Mouse (Mus musculus): ENCODE results near the gene Adipor1. TPM values are rescaled to one million over a fixed set of nuclear protein-coding genes. Genes with fewer than 3 reads are reported as not detected.
"Not testable (repeated sequence)": the region's sequence is repeated elsewhere in the genome, so short reads cannot be mapped to it uniquely, and the experiment has no call there.

Gene Adipor1
- total and polyA plus RNA-seq, 2 experiments from 2014 or later = 123 to 210 TPM

DNA sequence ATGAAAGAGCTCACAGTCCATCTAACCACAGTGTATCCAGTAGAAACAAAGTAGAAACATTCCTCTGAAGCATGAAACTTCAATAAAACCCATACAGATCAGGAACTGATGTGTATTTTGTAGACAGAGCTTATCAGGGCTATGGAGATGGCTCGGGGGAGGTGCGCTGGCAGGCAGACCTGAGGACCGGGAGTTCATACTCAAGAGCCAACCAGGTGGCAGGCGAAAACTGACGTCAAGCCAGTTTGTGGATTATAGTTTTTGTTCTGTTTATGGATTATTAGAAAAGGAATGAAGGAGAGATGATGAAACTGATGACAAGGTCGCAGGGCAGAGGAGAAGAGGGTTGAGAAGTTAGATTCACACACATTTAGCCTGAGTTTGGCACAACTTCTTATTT, 25.3 kb downstream of the Adipor1 start:
- Histone ChIP-seq H3K27me3 (ENCODE audit: control insufficient read depth, insufficient read depth, low read length) (no peaks in the 10 kb centered on the region), H3K4me1 (ENCODE audit: control insufficient read depth, insufficient read depth) (no peaks in the 10 kb centered on the region), H3K4me2 (ENCODE audit: low read depth, low read length) (no peak overlapping the region), H3K4me3 (ENCODE audit: low read depth, low read length) (no peak overlapping the region), H3K36me3 (replicated peaks; ENCODE audit: control insufficient read depth, insufficient read depth, low read length) (no peaks in the 10 kb centered on the region), H3K27ac (ENCODE audit: low read depth) (no peak overlapping the region), H3K9me3 (replicated peaks; ENCODE audit: control insufficient read depth, low read length) (no peaks in the 10 kb centered on the region), H3K9ac (replicated peaks; ENCODE audit: low read depth, low read length) (no peak overlapping the region)
- DNase-seq (ENCODE audit: low spot score) (no peak), ATAC-seq (ENCODE audit: insufficient read depth, low read depth) (no peak)
- TF ChIP-seq CTCF (IDR thresholded peaks at IDR 0.05; ENCODE audit: low read depth) = no peak
- TF ChIP-seq EP300 (IDR thresholded peaks at IDR 0.05; ENCODE audit: low read depth) = no peak
- 75% methylated on average over 6 of the region's 6 CpGs for whole genome bisulfite sequencing

DNA sequence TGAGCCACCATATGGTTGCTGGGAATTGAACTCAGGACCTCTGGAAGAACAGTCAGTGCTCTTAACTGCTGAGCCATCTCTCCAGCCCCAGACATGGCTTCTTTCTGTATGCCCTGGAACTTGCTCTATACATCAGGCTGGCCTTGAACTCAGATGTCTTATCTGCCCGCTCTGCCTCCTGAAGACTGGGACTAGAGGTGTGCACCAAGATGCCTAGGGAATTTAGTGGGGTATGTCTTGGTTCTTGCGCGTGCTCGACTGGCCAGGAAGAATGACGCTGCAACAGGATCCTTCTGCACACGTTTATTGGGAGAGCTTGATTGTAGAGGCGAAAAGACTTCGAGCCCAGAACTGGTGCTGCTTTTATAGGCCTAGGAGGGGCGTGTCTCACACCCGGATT, 26.6 kb downstream of the Adipor1 start:
- not testable (repeated sequence) for H3K9ac ChIP-seq (replicated peaks; ENCODE audit: low read depth, low read length); H3K9me3 ChIP-seq (replicated peaks; ENCODE audit: control insufficient read depth, low read length)
- 87% methylated on average over 6 of the region's 10 CpGs for WGBS

DNA sequence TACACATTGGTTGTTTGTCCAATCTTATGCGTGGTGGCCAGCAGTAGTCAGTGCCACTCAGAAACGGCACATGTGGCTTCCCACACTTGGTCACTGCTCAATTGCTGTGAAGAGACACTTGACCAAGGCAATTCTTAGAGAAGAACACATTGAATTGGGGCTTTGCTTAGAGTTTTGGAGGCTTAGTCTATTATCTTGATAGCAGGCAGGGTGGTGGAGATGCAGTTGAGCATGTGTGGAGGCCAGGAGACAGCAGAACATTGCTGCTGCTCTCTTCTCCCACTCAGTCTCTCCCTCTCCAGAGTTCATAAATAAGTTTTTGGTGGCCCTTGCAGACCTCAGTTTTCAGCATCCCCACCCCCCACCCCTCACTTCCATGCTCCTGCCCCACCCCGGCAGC, 27.2 kb downstream of the Adipor1 start:
- H3K27ac ChIP-seq (ENCODE audit: low read depth) = no peak overlapping the region
- no peaks in the 10 kb centered on the region for H3K27me3 ChIP-seq (ENCODE audit: control insufficient read depth, insufficient read depth, low read length)
- H3K9ac ChIP-seq (replicated peaks; ENCODE audit: low read depth, low read length) = no peak overlapping the region
- no peak for ATAC-seq (ENCODE audit: insufficient read depth, low read depth)
- no peak overlapping the region for H3K4me3 ChIP-seq (ENCODE audit: low read depth, low read length)
- no peaks in the 10 kb centered on the region for H3K36me3 ChIP-seq (replicated peaks; ENCODE audit: control insufficient read depth, insufficient read depth, low read length)
- DNase-seq (ENCODE audit: low spot score) = no peak
- no peak overlapping the region for H3K4me2 ChIP-seq (ENCODE audit: low read depth, low read length)
- TF ChIP-seq CTCF (IDR thresholded peaks at IDR 0.05; ENCODE audit: low read depth) (no peak), EP300 (IDR thresholded peaks at IDR 0.05; ENCODE audit: low read depth) (no peak)
- 90% methylated on average over 3 of the region's 3 CpGs for WGBS
- H3K9me3 ChIP-seq (replicated peaks; ENCODE audit: control insufficient read depth, low read length) = no peaks in the 10 kb centered on the region
- no peaks in the 10 kb centered on the region for H3K4me1 ChIP-seq (ENCODE audit: control insufficient read depth, insufficient read depth)

More for the DNA sequence above, 26.6 kb downstream of the Adipor1 start:
- not testable (repeated sequence) for H3K4me2 ChIP-seq (ENCODE audit: low read depth, low read length); H3K36me3 ChIP-seq (replicated peaks; ENCODE audit: control insufficient read depth, insufficient read depth, low read length); H3K27me3 ChIP-seq (ENCODE audit: control insufficient read depth, insufficient read depth, low read length); H3K27ac ChIP-seq (ENCODE audit: low read depth); H3K4me3 ChIP-seq (ENCODE audit: low read depth, low read length); DNase-seq (ENCODE audit: low spot score); ATAC-seq (ENCODE audit: insufficient read depth, low read depth); H3K4me1 ChIP-seq (ENCODE audit: control insufficient read depth, insufficient read depth)

DNA sequence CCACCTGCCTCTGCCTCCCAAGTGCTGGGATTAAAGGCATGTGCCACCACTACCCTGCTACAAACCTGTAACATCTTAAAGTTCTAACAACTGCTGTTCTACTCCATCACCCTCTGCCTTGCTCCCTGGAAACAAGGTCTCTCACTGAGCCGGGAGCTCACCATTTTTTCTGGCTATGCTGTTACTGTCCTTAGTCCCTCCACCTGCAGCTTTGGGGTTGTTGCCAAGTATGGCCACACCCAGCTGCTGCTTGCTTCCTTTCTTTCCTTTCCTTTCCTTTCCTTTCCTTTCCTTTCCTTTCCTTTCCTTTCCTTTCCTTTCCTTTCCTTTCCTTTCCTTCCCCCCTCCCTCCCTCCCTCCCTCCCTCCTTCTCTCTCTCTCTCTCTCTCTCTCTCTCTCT, 28.1 kb downstream of the Adipor1 start:
- not testable (repeated sequence) for H3K36me3 ChIP-seq (replicated peaks; ENCODE audit: control insufficient read depth, insufficient read depth, low read length); H3K27me3 ChIP-seq (ENCODE audit: control insufficient read depth, insufficient read depth, low read length); H3K4me3 ChIP-seq (ENCODE audit: low read depth, low read length); H3K4me2 ChIP-seq (ENCODE audit: low read depth, low read length); ATAC-seq (ENCODE audit: insufficient read depth, low read depth); DNase-seq (ENCODE audit: low spot score); H3K4me1 ChIP-seq (ENCODE audit: control insufficient read depth, insufficient read depth); H3K9ac ChIP-seq (replicated peaks; ENCODE audit: low read depth, low read length); H3K27ac ChIP-seq (ENCODE audit: low read depth); H3K9me3 ChIP-seq (replicated peaks; ENCODE audit: control insufficient read depth, low read length)
- WGBS = 79% methylated on average over 1 of the region's 1 CpGs

DNA sequence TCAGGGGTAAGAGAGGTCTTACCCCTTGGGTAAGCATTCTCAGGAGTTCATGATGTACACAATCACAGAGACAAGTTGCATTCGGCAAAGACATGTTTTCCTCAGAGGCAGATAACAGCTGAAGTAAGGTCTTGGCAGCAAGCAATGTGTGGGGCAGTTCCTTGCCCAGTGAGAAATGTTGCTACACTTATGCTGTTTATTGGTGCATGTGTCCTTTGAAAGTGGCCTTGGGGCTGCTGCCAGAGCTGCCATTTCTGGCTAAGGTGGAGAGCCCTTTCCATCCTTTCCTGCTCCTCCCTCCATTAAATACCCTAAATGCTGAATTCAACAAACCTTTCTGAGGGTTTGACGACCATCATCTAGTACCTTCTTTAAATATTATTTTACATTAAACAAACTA, 30.2 kb downstream of the Adipor1 start:
- Histone ChIP-seq H3K9me3 (replicated peaks; ENCODE audit: control insufficient read depth, low read length) (no peaks in the 10 kb centered on the region), H3K4me2 (ENCODE audit: low read depth, low read length) (no peak overlapping the region), H3K9ac (replicated peaks; ENCODE audit: low read depth, low read length) (no peak overlapping the region), H3K27me3 (ENCODE audit: control insufficient read depth, insufficient read depth, low read length) (no peaks in the 10 kb centered on the region), H3K27ac (ENCODE audit: low read depth) (no peak overlapping the region), H3K4me3 (ENCODE audit: low read depth, low read length) (no peak overlapping the region), H3K4me1 (ENCODE audit: control insufficient read depth, insufficient read depth) (no peaks in the 10 kb centered on the region), H3K36me3 (replicated peaks; ENCODE audit: control insufficient read depth, insufficient read depth, low read length) (no peaks in the 10 kb centered on the region)
- DNase-seq (ENCODE audit: low spot score) (no peak), ATAC-seq (ENCODE audit: insufficient read depth, low read depth) (no peak)
- TF ChIP-seq EP300 (IDR thresholded peaks at IDR 0.05; ENCODE audit: low read depth) = no peak
- 71% methylated on average over 2 of the region's 2 CpGs for WGBS

DNA sequence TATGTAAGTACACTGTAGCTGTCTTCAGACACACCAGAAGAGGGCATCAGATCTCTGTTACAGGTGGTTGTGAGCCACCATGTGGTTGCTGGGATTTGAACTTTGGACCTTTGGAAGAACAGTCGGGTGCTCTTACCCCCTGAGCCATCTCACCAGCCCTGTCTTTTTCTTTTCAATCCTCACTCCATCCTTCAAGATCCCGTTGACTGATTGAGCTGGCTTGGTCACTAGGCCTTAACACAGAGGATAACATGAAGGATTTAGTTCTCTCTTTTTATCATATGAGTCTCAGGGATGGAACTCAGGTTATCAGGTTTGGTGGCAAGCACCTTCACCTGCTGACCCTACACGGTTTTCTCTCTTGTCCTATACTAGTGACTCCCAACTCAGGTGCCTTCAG, 33.4 kb downstream of the Adipor1 start:
- H3K4me2 ChIP-seq (ENCODE audit: low read depth, low read length); H3K36me3 ChIP-seq (replicated peaks; ENCODE audit: control insufficient read depth, insufficient read depth, low read length); ATAC-seq (ENCODE audit: insufficient read depth, low read depth); H3K27me3 ChIP-seq (ENCODE audit: control insufficient read depth, insufficient read depth, low read length); H3K4me3 ChIP-seq (ENCODE audit: low read depth, low read length); H3K4me1 ChIP-seq (ENCODE audit: control insufficient read depth, insufficient read depth); DNase-seq (ENCODE audit: low spot score); H3K9me3 ChIP-seq (replicated peaks; ENCODE audit: control insufficient read depth, low read length); H3K9ac ChIP-seq (replicated peaks; ENCODE audit: low read depth, low read length); H3K27ac ChIP-seq (ENCODE audit: low read depth): not testable (repeated sequence)
- WGBS = 48% methylated on average over 3 of the region's 3 CpGs
